Mouse (Mus musculus): ENCODE results near the gene Ly6g6d.
A peak's percentile ranks its signal among the peaks of the same experiment; 100 is the strongest.
"Not testable (repeated sequence)": the region's sequence is repeated elsewhere in the genome, so short reads cannot be mapped to it uniquely, and the experiment has no call there.

Gene Ly6g6d

GRCm38 (mm10) chr17:35077786-35078233, at the start of gene Ly6g6d:
Gene Ly6g6d, minus strand, starts transcription at chr17:35078065.
- no peak for DNase-seq

GRCm38 (mm10) chr17:35127017-35127416, 49.2 kb upstream of the Ly6g6d start:
- DNase-seq = no peak

- DNase-seq = peak; percentile 73
These were observed 48.3 kb upstream of the Ly6g6d start, which contains the start of gene D17H6S53E for GRCm38 (mm10) chr17:35126206-35126611. Gene D17H6S53E, plus strand, starts transcription at chr17:35126373.

- DNase-seq = no peak
These were observed 47.7 kb upstream of the Ly6g6d start for GRCm38 (mm10) chr17:35125578-35125977.

- no peak for DNase-seq
These were observed 47.2 kb upstream of the Ly6g6d start for GRCm38 (mm10) chr17:35125081-35125480.

- DNase-seq = not testable (repeated sequence)
These were observed 46.5 kb upstream of the Ly6g6d start for GRCm38 (mm10) chr17:35124261-35124896.

GRCm38 (mm10) chr17:35123287-35123686, 45.4 kb upstream of the Ly6g6d start:
- not testable (repeated sequence) for DNase-seq

GRCm38 (mm10) chr17:35121871-35122303, 44.0 kb upstream of the Ly6g6d start, which contains the start of gene Csnk2b:
Gene Csnk2b, minus strand, starts transcription at chr17:35122053.
- peak; percentile 59 for DNase-seq

GRCm38 (mm10) chr17:35121143-35121799, 43.4 kb upstream of the Ly6g6d start, which contains the start of gene Gpank1:
Gene Gpank1, plus strand, starts transcription at chr17:35121455.
- peak; percentile 99 for DNase-seq

GRCm38 (mm10) chr17:35120745-35121142, 42.9 kb upstream of the Ly6g6d start:
- DNase-seq = no peak

- no peak for DNase-seq
These were observed 37.5 kb upstream of the Ly6g6d start, which contains the start of gene Ly6g5b for GRCm38 (mm10) chr17:35115046-35116019. Gene Ly6g5b, minus strand, starts transcription at chr17:35115428.

GRCm38 (mm10) chr17:35111774-35112173, 33.9 kb upstream of the Ly6g6d start:
- no peak for DNase-seq

GRCm38 (mm10) chr17:35108097-35108496, 30.2 kb upstream of the Ly6g6d start, which contains the start of gene Ly6g5c:
Gene Ly6g5c, plus strand, starts transcription at chr17:35108279.
- no peak for DNase-seq

- no peak for DNase-seq
These were observed 28.7 kb upstream of the Ly6g6d start for GRCm38 (mm10) chr17:35106522-35106921.

- DNase-seq = no peak
These were observed 28.0 kb upstream of the Ly6g6d start for GRCm38 (mm10) chr17:35105740-35106389.

GRCm38 (mm10) chr17:35104754-35105153, 26.9 kb upstream of the Ly6g6d start:
- no peak for DNase-seq

GRCm38 (mm10) chr17:35104079-35104478, 26.2 kb upstream of the Ly6g6d start:
- DNase-seq = no peak

GRCm38 (mm10) chr17:35103221-35103690, 25.4 kb upstream of the Ly6g6d start:
- DNase-seq = no peak

GRCm38 (mm10) chr17:35102299-35102698, 24.4 kb upstream of the Ly6g6d start:
- no peak for DNase-seq

GRCm38 (mm10) chr17:35101161-35101560, 23.3 kb upstream of the Ly6g6d start:
- DNase-seq = no peak

GRCm38 (mm10) chr17:35100196-35100765, 22.4 kb upstream of the Ly6g6d start:
- no peak for DNase-seq
